Mouse (Mus musculus) neural tube, embryonic 11.5 days (tissue): ENCODE results near the gene E030018B13Rik. TPM values are rescaled to one million over a fixed set of nuclear protein-coding genes. Genes with fewer than 3 reads are reported as not detected.

Experiments used
- ATAC-seq: fragments of 200-750 bp; cut with Nextera tagmentation; 2 replicates; pipeline ENCODE4 v1.8.0; 2017; ENCODE audit warnings: moderate number of reproducible peaks, mild to moderate bottlenecking, moderate TSS enrichment, moderate library complexity; ENCODE audit not compliant: insufficient read depth, low FRiP score, low TSS enrichment
- DNase-seq: peaks from one replicate; pipeline ENCODE4 v3.0.0-alpha.2; 2015; ENCODE audit warnings: low spot score
- H3K27ac ChIP-seq: fragments of 300-500 bp; sonication (generic); 2 replicates; pipeline ENCODE4 v1.5.1; 2014; ENCODE audit warnings: low read depth, mild to moderate bottlenecking, low read length
- H3K27me3 ChIP-seq: fragments of 300-500 bp; sonication (generic); 2 replicates; pipeline ENCODE4 v1.6.1; 2014; ENCODE audit warnings: mild to moderate bottlenecking, low read length, mixed read lengths; ENCODE audit not compliant: control insufficient read depth, insufficient read depth
- H3K36me3 ChIP-seq: fragments of 300-500 bp; sonication (generic); 2 replicates; pipeline ENCODE4 v1.6.1; 2014; ENCODE audit warnings: mild to moderate bottlenecking, low read length, moderate library complexity, mixed read lengths; ENCODE audit not compliant: control insufficient read depth, insufficient read depth
- H3K4me1 ChIP-seq: fragments of 300-500 bp; sonication (generic); 2 replicates; pipeline ENCODE4 v1.6.1; 2014; ENCODE audit warnings: low read length, mixed read lengths; ENCODE audit not compliant: control insufficient read depth, insufficient read depth
- H3K4me2 ChIP-seq: fragments of 300-500 bp; sonication (generic); 2 replicates; pipeline ENCODE4 v1.6.1; 2014; ENCODE audit warnings: low read depth, mild to moderate bottlenecking, moderate library complexity
- H3K4me3 ChIP-seq: fragments of 300-500 bp; sonication (generic); 2 replicates; pipeline ENCODE4 v1.5.1; 2014; ENCODE audit warnings: low read depth, low read length
- H3K9ac ChIP-seq: fragments of 300-500 bp; sonication (generic); 2 replicates; pipeline ENCODE4 v1.6.1; 2014; ENCODE audit warnings: mild to moderate bottlenecking, low read length
- H3K9me3 ChIP-seq: fragments of 300-500 bp; sonication (generic); 2 replicates; pipeline ENCODE4 v1.6.1; 2016; ENCODE audit warnings: low read length; ENCODE audit not compliant: control insufficient read depth
- WGBS: fragments of 180-500 bp; shearing (Covaris S2); extraction: QIAGEN DNeasy Blood & Tissue Kit; methylation state at CpG from one replicate; pipeline ENCODE4 v1.1.7; 2014; 5-methylcytosine and 5-hydroxymethylcytosine counted together
- polyA plus RNA-seq: library from polyadenylated mRNA; unstranded; fragments of >200 nt; fragmentation: Nextera tagmentation; extraction: Ambion mirVana; gene quantifications from 2 replicates; pipeline ENCODE4 v1.2.1, GENCODE M21; 2014

E030018B13Rik gene
- polyA plus RNA-seq, 1 experiment from 2014 or later: not detected

DNA sequence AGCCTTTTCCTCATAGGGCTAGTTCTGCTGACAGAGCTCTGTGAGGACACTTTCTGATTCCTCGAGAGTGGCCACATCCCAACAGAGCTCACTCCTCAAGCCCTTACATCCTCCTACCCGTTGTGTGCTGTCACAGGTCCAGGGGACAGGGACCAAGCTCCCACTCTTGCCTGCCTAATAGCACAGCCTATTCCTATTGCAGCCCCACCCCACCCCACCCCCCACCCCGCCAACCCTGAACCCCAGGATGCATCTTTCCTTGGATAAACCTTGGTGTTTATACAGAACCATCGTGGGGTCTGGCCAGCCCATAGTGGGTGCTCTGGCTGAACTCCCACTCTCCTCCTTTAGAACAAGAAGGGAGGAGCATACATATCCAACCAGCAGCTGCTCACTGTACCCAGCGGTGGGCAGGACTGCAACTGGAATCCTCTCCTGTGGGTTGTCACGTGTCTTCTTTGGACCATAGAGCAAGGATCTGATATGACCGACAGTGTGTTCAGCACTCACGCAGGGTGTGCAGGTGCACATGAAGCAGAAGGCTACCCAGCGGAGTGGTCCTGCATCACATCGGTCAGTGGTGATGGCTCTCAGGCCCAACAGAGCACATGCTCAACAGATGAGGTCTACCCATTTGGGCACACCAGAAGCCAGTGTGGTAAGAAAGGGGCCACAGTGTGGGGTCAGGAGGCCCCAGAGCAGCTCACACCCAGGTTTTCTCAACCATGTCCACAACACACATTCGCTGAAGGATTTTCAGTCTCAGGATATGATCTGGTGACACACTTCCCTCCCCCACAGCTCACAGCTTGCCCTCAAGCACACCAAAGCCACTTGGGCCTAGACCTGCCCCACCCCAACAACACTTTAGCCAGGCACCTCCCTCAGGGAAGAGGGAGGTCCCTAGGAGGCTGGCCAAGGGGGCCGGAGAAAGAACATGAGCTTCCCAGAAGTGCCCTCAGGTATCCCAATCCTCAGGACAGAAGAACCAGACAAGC lies 2.4 kb downstream of the E030018B13Rik start:
- Histone ChIP-seq H3K36me3 (no peaks in the 10 kb centered on the region), H3K27ac (no peak overlapping the region), H3K4me3 (no peak overlapping the region), H3K9me3 (no peaks in the 10 kb centered on the region), H3K4me2 (no peak overlapping the region), H3K4me1 (no peaks in the 10 kb centered on the region; the same call in 1 of the 2 replicates), H3K27me3 (no peaks in the 10 kb centered on the region), H3K9ac (no peak overlapping the region)
- 85% methylated on average over 12 of the region's 12 CpGs for WGBS
- ATAC-seq: no peak
- DNase-seq: no peak

DNA sequence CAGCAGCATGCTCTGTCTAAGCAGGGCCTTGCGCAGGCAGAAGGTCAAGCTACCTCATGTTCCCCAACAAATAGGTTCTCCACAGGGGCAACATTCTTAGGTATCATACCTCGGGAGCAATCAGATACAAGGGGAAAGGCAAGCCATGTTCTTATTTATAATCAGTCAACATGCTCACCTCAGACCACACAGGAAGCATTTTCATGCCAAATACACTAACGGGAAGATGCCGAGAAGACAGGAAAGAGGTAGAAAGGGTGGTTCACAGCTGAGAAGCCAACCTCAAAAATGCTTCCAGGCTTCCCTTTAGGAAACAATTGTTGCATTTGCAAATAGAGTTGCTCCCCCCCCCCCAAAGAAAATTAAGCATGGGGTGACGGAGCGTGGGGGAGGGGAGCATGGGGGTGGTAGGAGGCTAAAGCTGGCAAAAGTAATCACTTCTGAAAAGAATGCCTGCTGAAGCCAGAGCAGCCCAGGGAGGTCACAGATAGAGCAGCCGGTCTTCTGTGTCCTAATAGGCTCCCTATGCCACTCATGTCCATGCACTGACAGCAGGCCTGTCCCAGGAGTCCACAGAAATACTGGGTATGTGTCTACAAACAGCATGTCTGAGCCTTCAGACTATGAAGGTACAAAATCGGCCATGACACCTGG lies 5.4 kb downstream of the E030018B13Rik start:
- no peaks in the 10 kb centered on the region for H3K9me3 ChIP-seq
- no peak overlapping the region for H3K27ac ChIP-seq
- 85% methylated on average over 8 of the region's 8 CpGs for WGBS
- H3K4me3 ChIP-seq: no peak overlapping the region
- no peaks in the 10 kb centered on the region for H3K36me3 ChIP-seq
- no peaks in the 10 kb centered on the region for H3K27me3 ChIP-seq
- peaks cover 4% of the 10 kb centered on the region for H3K4me1 ChIP-seq
- no peak for ATAC-seq
- H3K4me2 ChIP-seq: no peak overlapping the region
- H3K9ac ChIP-seq: no peak overlapping the region
- DNase-seq: no peak

DNA sequence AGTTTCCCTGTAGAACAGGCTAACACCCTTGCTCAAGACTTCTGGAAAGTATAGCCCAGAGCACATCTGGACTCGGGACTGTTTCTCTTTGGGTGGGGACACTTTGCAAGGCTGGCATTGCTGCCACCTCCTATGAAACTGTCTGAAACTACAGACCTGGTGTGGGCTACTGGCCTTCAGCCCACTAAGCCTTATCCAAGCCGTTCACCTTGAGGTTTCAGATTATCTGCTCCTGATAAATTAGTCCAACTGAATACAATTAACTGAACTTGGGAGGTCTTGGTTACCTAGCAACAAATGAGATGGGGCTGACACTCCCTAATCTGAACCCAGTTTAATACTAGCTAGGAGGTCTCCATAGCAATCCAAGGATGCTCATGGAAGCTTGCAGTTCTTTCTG lies 5.9 kb downstream of the E030018B13Rik start:
- H3K9ac ChIP-seq: no peak overlapping the region

GRCm38 (mm10) chr7:63922975-63923374 lies 6.3 kb downstream of the E030018B13Rik start:
- Histone ChIP-seq H3K9ac (no peak overlapping the region), H3K27ac (no peak overlapping the region), H3K4me1 (peaks cover 4% of the 10 kb centered on the region), H3K36me3 (no peaks in the 10 kb centered on the region), H3K4me3 (no peak overlapping the region), H3K9me3 (no peaks in the 10 kb centered on the region), H3K27me3 (no peaks in the 10 kb centered on the region), H3K4me2 (no peak overlapping the region)
- 94% methylated on average over 1 of the region's 1 CpGs for WGBS
- no peak for ATAC-seq
- DNase-seq: no peak

More for the DNA sequence above, 5.9 kb downstream of the E030018B13Rik start:
- no peak overlapping the region for H3K4me3 ChIP-seq
- peaks cover 4% of the 10 kb centered on the region for H3K4me1 ChIP-seq
- 77% methylated on average over 2 of the region's 2 CpGs for WGBS
- ATAC-seq (no peak), DNase-seq (no peak)
- no peaks in the 10 kb centered on the region for H3K27me3 ChIP-seq
- no peaks in the 10 kb centered on the region for H3K9me3 ChIP-seq
- H3K36me3 ChIP-seq: no peaks in the 10 kb centered on the region
- no peak overlapping the region for H3K4me2 ChIP-seq
- no peak overlapping the region for H3K27ac ChIP-seq

GRCm38 (mm10) chr7:63924151-63924550 lies 7.5 kb downstream of the E030018B13Rik start:
- no peak overlapping the region for H3K9ac ChIP-seq
- H3K4me3 ChIP-seq: no peak overlapping the region
- 45% methylated on average over 1 of the region's 1 CpGs for WGBS
- no peaks in the 10 kb centered on the region for H3K27me3 ChIP-seq
- H3K4me2 ChIP-seq: no peak overlapping the region
- H3K36me3 ChIP-seq: no peaks in the 10 kb centered on the region
- H3K4me1 ChIP-seq: peaks cover 4% of the 10 kb centered on the region
- H3K27ac ChIP-seq: no peak overlapping the region
- ATAC-seq (no peak), DNase-seq (no peak)
- no peaks in the 10 kb centered on the region for H3K9me3 ChIP-seq

DNA sequence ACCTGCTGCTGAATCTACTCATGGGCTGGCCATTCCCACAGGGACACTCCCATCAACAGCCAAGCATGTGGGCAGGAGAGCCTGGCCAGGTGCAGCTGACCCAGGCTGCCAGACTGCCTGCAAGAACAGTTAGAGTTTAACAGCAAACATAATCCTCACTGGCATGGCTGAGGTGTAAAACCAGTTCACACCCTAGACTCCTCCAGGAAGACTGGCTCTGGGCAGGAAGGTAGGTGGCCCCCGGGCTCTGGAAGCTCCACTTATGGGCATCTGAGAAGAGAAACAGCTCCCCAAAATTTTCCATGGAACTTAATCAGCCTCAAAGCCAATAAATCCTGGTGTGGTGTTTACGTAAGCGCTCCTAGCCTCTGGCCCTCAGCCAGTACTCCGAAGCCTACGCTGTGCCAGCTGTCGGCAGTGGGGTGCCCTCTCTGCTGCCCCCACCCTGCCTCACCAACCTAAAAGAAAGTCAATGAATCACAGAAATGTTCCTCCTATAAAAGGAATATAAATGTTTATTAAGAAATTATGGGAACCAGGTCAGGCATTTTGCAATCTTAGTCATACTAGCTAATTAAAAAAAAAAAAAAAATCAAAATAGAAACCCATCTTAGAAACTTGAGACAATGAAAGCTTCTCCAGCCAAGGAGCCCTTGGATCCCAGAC lies 8.2 kb downstream of the E030018B13Rik start:
- Histone ChIP-seq H3K4me2 (no peak overlapping the region), H3K4me1 (peaks cover 4% of the 10 kb centered on the region), H3K36me3 (no peaks in the 10 kb centered on the region), H3K9me3 (no peaks in the 10 kb centered on the region), H3K27me3 (no peaks in the 10 kb centered on the region), H3K4me3 (no peak overlapping the region), H3K27ac (no peak overlapping the region), H3K9ac (no peak overlapping the region)
- DNase-seq (no peak), ATAC-seq (no peak)
- 70% methylated on average over 6 of the region's 6 CpGs for WGBS

DNA sequence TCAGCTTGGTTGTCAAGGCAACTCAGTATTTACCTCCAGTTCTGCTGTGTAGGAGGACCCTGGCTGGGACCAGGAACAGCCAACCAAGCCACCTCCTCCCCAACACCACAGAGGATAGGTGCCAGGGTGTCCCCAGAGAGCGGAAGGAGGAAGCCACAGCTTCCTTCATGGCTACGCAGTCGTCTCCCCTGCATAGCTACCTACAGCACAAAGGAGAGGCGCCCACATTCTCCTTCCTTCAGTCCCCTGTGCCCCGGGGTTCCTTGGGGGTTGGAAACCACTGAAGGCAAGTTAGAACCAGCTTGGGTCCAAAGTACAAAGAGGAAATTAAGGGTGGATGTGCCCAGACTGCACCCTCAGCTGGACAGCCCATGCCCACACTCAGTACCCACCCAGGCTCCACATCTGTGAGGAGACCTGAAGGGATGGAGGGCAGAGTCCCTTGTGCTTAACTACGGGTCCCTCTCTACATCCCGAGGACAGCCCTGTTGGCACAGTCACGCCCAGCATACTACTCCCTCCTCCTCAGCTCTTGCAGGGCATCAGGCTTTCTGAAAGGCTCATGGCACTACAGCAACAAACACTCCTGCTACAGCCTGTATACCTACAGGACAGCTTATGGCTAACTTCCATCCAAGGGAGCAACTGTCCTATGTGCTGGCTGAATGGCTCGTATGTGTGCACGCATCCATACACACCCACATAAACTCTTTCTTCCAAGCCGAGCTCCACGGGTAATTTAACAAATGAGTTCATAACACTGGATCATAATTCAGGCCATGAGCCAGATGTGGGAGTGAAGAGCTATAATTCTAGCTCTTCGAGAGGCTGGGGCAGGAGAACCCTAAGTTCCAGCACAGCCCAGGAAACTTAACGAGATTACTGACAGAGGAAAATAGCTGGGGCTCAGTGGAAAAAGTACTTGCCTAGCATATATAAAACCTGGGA lies 9.0 kb downstream of the E030018B13Rik start:
- H3K9ac ChIP-seq: no peak overlapping the region
- H3K36me3 ChIP-seq: no peaks in the 10 kb centered on the region
- peaks cover 4% of the 10 kb centered on the region for H3K4me1 ChIP-seq
- H3K27me3 ChIP-seq: no peaks in the 10 kb centered on the region
- no peak overlapping the region for H3K4me2 ChIP-seq
- no peak for DNase-seq
- 74% methylated on average over 14 of the region's 14 CpGs for WGBS
- no peak for ATAC-seq
- H3K9me3 ChIP-seq: no peaks in the 10 kb centered on the region
- no peak overlapping the region for H3K4me3 ChIP-seq
- H3K27ac ChIP-seq: no peak overlapping the region

GRCm38 (mm10) chr7:63926492-63926891 lies 9.8 kb downstream of the E030018B13Rik start:
- 93% methylated on average over 3 of the region's 3 CpGs for WGBS

More at GRCm38 (mm10) chr7:63926492-63926891, 9.8 kb downstream of the E030018B13Rik start:
- no peak overlapping the region for H3K4me2 ChIP-seq
- no peak overlapping the region for H3K9ac ChIP-seq
- H3K27me3 ChIP-seq: no peaks in the 10 kb centered on the region
- H3K9me3 ChIP-seq: no peaks in the 10 kb centered on the region
- DNase-seq (no peak), ATAC-seq (no peak)
- H3K27ac ChIP-seq: no peak overlapping the region
- H3K4me1 ChIP-seq: peaks cover 4% of the 10 kb centered on the region
- no peak overlapping the region for H3K4me3 ChIP-seq
- no peaks in the 10 kb centered on the region for H3K36me3 ChIP-seq
